In genomic region chr13:14040186-14040585, GRCm38 (mm10) we compare ENCODE assay signal across 8 mouse cellular contexts. TPM values are rescaled to one million over a fixed set of nuclear protein-coding genes. Genes with fewer than 3 reads are reported as not detected.
DNase-seq lines count a peak whose midpoint lies in the region; ATAC-seq and TF ChIP-seq lines count a peak whose summit lies in the region.

No protein-coding gene starts in this region.

- H3K9me3 ChIP-seq in intestine, embryonic 16.5 days (ENCODE audit: control insufficient read depth, low read length): no peaks in the 10 kb centered on the region
- no peaks in the 10 kb centered on the region for H3K9me3 ChIP-seq in neural tube, embryonic 14.5 days (ENCODE audit: control insufficient read depth, low read length)

- peak overlapping the region; percentile 94 for H3K27ac ChIP-seq in embryonic fibroblast, embryonic 13.5 days (ENCODE audit: insufficient read depth, low read length)
- peak overlapping the region; percentile 96 for H3K27ac ChIP-seq in intestine, embryonic 16.5 days (ENCODE audit: low read length)
- H3K27ac ChIP-seq in neural tube, embryonic 14.5 days (ENCODE audit: low read depth, low read length): peak overlapping the region; percentile 18; the same call in 1 of the 2 replicates

- H3K4me3 ChIP-seq in embryonic fibroblast, embryonic 13.5 days (ENCODE audit: insufficient read depth, low read length): peak overlapping the region; percentile 56
- H3K4me3 ChIP-seq in intestine, embryonic 16.5 days (ENCODE audit: low read length): peak overlapping the region; percentile 76
- peak overlapping the region; percentile 67; the same call in 1 of the 2 replicates for H3K4me3 ChIP-seq in neural tube, embryonic 14.5 days (ENCODE audit: low read depth, low read length)
- H3K4me3 ChIP-seq in lung, adult 2 months (replicated peaks; ENCODE audit: extremely low read depth, low read depth, low read length): no peak overlapping the region

- no peak for TF ChIP-seq CTCF in embryonic fibroblast, embryonic 13.5 days (IDR thresholded peaks at IDR 0.05; ENCODE audit: borderline replicate concordance, insufficient read depth, low read length)
- no peak for TF ChIP-seq CTCF in lung, adult 2 months (IDR thresholded peaks at IDR 0.05; ENCODE audit: insufficient read depth, low read length)

- peak; percentile 9; the same call in 1 of the 2 replicates for TF ChIP-seq POLR2A in embryonic fibroblast, embryonic 13.5 days (IDR thresholded peaks at IDR 0.05; ENCODE audit: low read depth, low read length)
- no peak for TF ChIP-seq POLR2A in lung, adult 2 months (IDR thresholded peaks at IDR 0.05; ENCODE audit: borderline replicate concordance, extremely low read depth, low read depth, low read length)

- WGBS in intestine, embryonic 16.5 days: 12% methylated on average over 5 of the region's 5 CpGs
- WGBS in neural tube, embryonic 14.5 days: 16% methylated on average over 5 of the region's 5 CpGs
- 16% methylated on average over 5 of the region's 5 CpGs for WGBS in lung, adult 2 months

- ATAC-seq in intestine, embryonic 16.5 days: peak; percentile 54
- no peak for ATAC-seq in neural tube, embryonic 14.5 days (ENCODE audit: low read depth)

- peak; percentile 2 for DNase-seq in embryo, embryonic 11 days
- DNase-seq in embryo, embryonic 10 days (ENCODE audit: low spot score): no peak
- peak; percentile 42 for DNase-seq in CD4-positive helper T cell, adult 2 months (ENCODE audit: low read depth, low spot score)
- no peak for DNase-seq in lung, adult 2 months
- no peak for DNase-seq in cerebellum, adult 18-20 months

- peak overlapping the region; percentile 96 for H3K4me2 ChIP-seq in intestine, embryonic 16.5 days (ENCODE audit: low read depth, low read length)
- H3K4me2 ChIP-seq in neural tube, embryonic 14.5 days (ENCODE audit: low read depth, low read length): peak overlapping the region; percentile 78

- H3K9ac ChIP-seq in intestine, embryonic 16.5 days (ENCODE audit: low read depth, low read length): peak overlapping the region; percentile 91
- peak overlapping the region; percentile 65; the same call in 1 of the 2 replicates for H3K9ac ChIP-seq in neural tube, embryonic 14.5 days (replicated peaks; ENCODE audit: low read depth, low read length)

- H3K4me1 ChIP-seq in embryonic fibroblast, embryonic 13.5 days (ENCODE audit: control insufficient read depth, insufficient read depth, low read length): peaks cover 4% of the 10 kb centered on the region; the same call in 1 of the 2 replicates
- peaks cover 9% of the 10 kb centered on the region for H3K4me1 ChIP-seq in intestine, embryonic 16.5 days (ENCODE audit: control insufficient read depth, insufficient read depth, low read length)
- H3K4me1 ChIP-seq in neural tube, embryonic 14.5 days (ENCODE audit: control insufficient read depth, insufficient read depth, low read length): peaks cover 8% of the 10 kb centered on the region
- peaks cover 4% of the 10 kb centered on the region for H3K4me1 ChIP-seq in lung, adult 2 months (ENCODE audit: control insufficient read depth, insufficient read depth, low read length)

- no peaks in the 10 kb centered on the region for H3K36me3 ChIP-seq in intestine, embryonic 16.5 days (ENCODE audit: control insufficient read depth, insufficient read depth, low read length)
- no peaks in the 10 kb centered on the region for H3K36me3 ChIP-seq in neural tube, embryonic 14.5 days (ENCODE audit: control insufficient read depth, insufficient read depth, low read length)

- H3K27me3 ChIP-seq in intestine, embryonic 16.5 days (replicated peaks; ENCODE audit: control insufficient read depth, insufficient read depth, low read length): no peaks in the 10 kb centered on the region
- no peaks in the 10 kb centered on the region for H3K27me3 ChIP-seq in neural tube, embryonic 14.5 days (ENCODE audit: control insufficient read depth, insufficient read depth, low read length)

RNA-seq across cellular contexts. Expression of gene Tbce, which starts 0.7 kb away (rescaled TPM):
- 65.9 and 79.8 TPM in 2 replicates for polyA plus RNA-seq in embryonic fibroblast, embryonic 13.5 days (2011; ENCODE audit: insufficient read length, low read depth, missing spikeins)
- 37.8 and 41.3 TPM in 2 replicates for polyA plus RNA-seq in intestine, embryonic 16.5 days (2015; fragmentation: Nextera tagmentation; extraction: Ambion mirVana)
- polyA plus RNA-seq in neural tube, embryonic 14.5 days (2014; fragmentation: Nextera tagmentation; extraction: Ambion mirVana): 116 and 126 TPM in 2 replicates
- polyA plus RNA-seq in lung, adult 2 months (2012; rRNA removed): 14.2 and 22.0 TPM in 2 replicates

RNA-seq across cellular contexts. Expression of gene Arid4b, which starts 22.8 kb away (rescaled TPM):
- polyA plus RNA-seq in embryonic fibroblast, embryonic 13.5 days (2011; ENCODE audit: insufficient read length, low read depth, missing spikeins): 36.9 and 41.9 TPM in 2 replicates
- 40.0 and 46.5 TPM in 2 replicates for polyA plus RNA-seq in intestine, embryonic 16.5 days (2015; fragmentation: Nextera tagmentation; extraction: Ambion mirVana)
- polyA plus RNA-seq in neural tube, embryonic 14.5 days (2014; fragmentation: Nextera tagmentation; extraction: Ambion mirVana): 72.1 and 81.6 TPM in 2 replicates
- polyA plus RNA-seq in lung, adult 2 months (2012; rRNA removed): 4.9 and 7.9 TPM in 2 replicates

RNA-seq across cellular contexts. Expression of gene Ggps1, which starts 23.1 kb away (rescaled TPM):
- polyA plus RNA-seq in embryonic fibroblast, embryonic 13.5 days (2011; ENCODE audit: insufficient read length, low read depth, missing spikeins): 48.3 and 60.4 TPM in 2 replicates
- polyA plus RNA-seq in intestine, embryonic 16.5 days (2015; fragmentation: Nextera tagmentation; extraction: Ambion mirVana): 36.7 and 36.8 TPM in 2 replicates
- polyA plus RNA-seq in neural tube, embryonic 14.5 days (2014; fragmentation: Nextera tagmentation; extraction: Ambion mirVana): 89.2 and 97.9 TPM in 2 replicates
- polyA plus RNA-seq in lung, adult 2 months (2012; rRNA removed): 7.1 and 12.0 TPM in 2 replicates

Comparison
In these comparisons a context has a peak if more than half of its experiments do, and no peak if none do; other contexts are left out.
1. DNase-seq: peak in embryo, embryonic 11 days (single experiment) and CD4-positive helper T cell, adult 2 months (single experiment); none in embryo, embryonic 10 days (single experiment), lung, adult 2 months (single experiment) and cerebellum, adult 18-20 months (0 of 2).
2. H3K27ac ChIP-seq: peak in every context shown above with its lines; median percentile 96 in intestine, embryonic 16.5 days; 94 in embryonic fibroblast, embryonic 13.5 days; 18 in neural tube, embryonic 14.5 days.